In genomic region chr6:31034796-31035195, GRCm38 (mm10) we compare ENCODE assay signal across 11 mouse cellular contexts.
"Had no signal": no experiment of that assay in that cellular context is flagged by ENCODE, and none has a peak within 500 bp of the region (broad histone marks: within the 10 kb centered on the region; RNA-seq: fewer than 3 reads in every experiment).

No protein-coding gene starts in this region.

- H3K4me3 ChIP-seq: limb, embryonic 15.5 days; myocyte; neural tube, embryonic 15.5 days had no signal

- DNase-seq: layer of hippocampus, postnatal 36 days; lung, adult 18-20 months; lung, postnatal 4 days; right cerebral cortex, adult 18-20 months; right cerebral cortex, postnatal 25 days; thymus, postnatal 36 days had no signal

- H3K4me2 ChIP-seq: limb, embryonic 15.5 days; neural tube, embryonic 15.5 days had no signal

- H3K9me3 ChIP-seq: limb, embryonic 15.5 days; neural tube, embryonic 15.5 days had no signal

- ATAC-seq: hindbrain, postnatal 0 days had no signal

- H3K9ac ChIP-seq: limb, embryonic 15.5 days; liver, embryonic 14.5 days; neural tube, embryonic 15.5 days had no signal

- H3K27me3 ChIP-seq: limb, embryonic 15.5 days; neural tube, embryonic 15.5 days had no signal

- H3K27ac ChIP-seq: hindbrain, postnatal 0 days; limb, embryonic 15.5 days; liver, embryonic 14.5 days; neural tube, embryonic 15.5 days had no signal

- H3K36me3 ChIP-seq: limb, embryonic 15.5 days; neural tube, embryonic 15.5 days had no signal
